Mouse (Mus musculus) natural killer cell, adult 2 months (primary cell): ENCODE measurements around the gene Krt4.
A peak's percentile ranks its signal among the peaks of the same experiment; 100 is the strongest.

ENCODE experiments used
- DNase-seq, 2 experiments: peaks; one replicate each; pipeline ENCODE4 v3.0.0; 2022; ENCODE audit warnings: low spot score in 2 of 2

The Krt4 gene

DNA sequence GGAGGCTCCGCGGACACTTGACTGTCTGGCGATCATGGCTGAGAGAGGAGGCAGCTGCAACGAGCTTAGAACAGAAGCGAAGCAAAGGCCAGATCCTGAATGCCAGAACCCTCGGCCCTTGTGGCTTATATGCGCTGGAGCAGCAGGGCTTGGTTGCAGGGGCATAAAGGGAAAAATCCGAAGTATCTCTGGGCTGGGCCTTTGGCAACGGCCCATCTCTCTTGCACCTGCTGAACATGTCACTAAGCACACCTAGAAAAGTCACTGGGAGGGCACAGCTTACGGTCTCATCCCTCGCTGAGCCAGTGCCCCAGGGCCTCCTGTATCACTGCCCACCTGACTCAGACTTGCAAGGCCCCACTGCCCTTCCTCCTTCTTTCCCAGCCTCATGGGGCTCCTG, at the start of gene Krt4:
Gene Krt4 (minus strand): TSS at position 101 of the 400 bp plus-strand sequence.
- no peak for DNase-seq

DNA sequence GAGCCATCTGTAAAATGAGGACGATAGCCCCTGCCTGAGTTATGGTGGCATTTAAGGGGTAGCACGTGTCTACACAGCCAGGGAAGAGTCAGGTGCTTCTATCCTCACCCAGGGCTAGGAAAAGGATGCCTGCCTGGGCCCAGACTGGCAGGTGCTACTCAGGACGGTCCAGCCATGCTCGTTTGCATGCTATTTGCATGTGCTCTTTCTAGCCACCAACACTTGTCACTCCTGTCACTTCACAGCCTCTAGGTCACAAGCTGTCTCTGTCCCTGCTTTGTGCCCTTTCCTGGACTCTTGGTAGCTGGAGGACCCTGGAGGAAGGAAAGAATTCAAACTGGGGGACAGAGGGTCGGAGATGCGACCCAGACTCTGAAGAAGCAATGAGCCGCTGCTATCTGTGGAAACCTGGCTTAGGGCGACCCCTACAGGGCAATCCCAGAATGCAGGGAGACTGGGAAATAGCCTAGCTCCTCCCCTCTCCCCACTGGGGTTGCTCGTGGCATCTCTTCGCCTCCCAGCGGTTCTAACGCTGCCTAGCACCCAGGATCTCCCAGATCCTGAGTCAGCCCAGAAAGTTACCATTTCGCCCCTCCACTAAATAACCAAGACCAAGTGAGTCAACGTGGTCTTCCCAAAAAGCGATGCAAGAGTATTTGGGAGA, 49.0 kb upstream of the Krt4 start:
- peak; percentile 87 to 88 for DNase-seq

DNA sequence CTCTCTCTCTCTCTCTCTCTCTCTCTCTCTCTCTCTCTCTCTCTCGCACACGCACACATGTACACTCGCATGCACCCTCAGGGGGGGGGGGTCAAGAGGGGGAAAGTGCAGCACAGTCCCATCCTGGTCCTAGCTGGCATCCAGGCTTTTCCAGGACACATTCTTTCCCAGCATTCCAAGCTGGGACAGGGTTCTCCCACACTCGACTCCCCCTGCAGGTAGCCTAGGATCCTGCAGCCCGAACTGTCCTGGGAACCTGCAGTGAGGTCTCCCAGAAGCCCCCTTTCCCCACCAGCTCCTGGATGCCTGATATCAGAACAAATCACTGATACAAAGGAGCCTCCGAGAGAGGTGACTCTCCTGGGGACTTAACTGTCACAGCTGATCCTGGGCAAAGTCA, 46.0 kb upstream of the Krt4 start:
- DNase-seq, result no peak

DNA sequence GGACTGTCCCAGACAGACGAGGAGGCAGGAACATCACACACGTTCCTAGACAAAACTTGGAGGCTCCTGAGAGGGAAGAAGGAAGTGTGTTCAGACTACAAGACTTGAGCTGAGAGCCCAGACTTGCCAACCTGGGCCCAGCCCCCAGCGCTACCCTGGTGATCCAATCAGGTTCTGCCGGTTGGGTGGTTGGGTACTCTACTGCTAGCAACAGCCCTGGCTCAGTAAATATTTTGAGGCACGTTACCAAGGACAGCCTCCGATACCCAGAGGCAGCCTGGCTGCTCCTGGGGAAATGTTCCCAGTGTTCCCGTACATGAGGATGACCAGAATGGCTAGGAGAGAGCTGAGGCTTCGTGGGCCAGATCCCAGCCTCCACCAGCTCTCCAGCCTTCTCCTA, 42.3 kb upstream of the Krt4 start:
- DNase-seq, result no peak

DNA sequence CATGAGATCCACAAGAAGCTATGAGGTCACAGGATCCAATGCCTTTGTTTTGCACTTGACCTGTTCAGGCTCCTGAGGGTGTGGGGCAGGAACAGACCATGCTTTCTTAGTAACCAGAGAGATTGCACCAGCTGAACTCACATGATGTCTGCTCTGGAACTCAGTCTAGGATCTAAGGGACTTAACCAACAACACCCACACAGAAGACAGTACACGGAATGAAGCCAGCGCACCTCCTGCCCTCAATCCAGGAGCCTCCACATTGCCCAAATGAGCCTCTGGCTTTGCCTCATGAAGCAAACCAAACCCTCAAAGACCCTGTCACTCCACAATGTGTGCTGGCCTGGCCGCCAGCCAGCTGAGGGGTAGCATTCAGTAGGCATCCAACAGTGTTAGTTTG, 34.4 kb upstream of the Krt4 start:
- DNase-seq, result no peak

DNA sequence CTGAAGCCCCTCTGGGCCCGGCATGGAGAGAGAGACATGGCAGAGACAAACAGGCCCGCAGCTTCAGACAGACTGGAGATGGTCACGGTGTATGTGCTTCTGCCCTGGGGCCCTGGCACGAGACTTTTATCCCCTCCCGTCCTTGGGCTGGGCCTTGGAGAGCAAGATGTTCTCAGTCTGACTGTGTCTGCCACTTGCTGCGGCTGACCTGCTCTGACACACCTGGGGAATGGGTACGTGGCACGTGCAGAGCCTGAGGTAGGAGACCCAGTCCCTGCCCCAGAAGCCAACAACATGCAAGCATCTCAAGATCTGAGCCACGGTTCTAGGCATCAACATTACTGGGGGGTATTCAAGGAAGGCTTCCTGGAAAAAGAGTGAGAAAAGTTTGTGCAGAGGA, 29.7 kb upstream of the Krt4 start, which contains the start of gene Krt78:
Gene Krt78 (minus strand): TSS at position 101 of the 400 bp plus-strand sequence.
- DNase-seq, result no peak

DNA sequence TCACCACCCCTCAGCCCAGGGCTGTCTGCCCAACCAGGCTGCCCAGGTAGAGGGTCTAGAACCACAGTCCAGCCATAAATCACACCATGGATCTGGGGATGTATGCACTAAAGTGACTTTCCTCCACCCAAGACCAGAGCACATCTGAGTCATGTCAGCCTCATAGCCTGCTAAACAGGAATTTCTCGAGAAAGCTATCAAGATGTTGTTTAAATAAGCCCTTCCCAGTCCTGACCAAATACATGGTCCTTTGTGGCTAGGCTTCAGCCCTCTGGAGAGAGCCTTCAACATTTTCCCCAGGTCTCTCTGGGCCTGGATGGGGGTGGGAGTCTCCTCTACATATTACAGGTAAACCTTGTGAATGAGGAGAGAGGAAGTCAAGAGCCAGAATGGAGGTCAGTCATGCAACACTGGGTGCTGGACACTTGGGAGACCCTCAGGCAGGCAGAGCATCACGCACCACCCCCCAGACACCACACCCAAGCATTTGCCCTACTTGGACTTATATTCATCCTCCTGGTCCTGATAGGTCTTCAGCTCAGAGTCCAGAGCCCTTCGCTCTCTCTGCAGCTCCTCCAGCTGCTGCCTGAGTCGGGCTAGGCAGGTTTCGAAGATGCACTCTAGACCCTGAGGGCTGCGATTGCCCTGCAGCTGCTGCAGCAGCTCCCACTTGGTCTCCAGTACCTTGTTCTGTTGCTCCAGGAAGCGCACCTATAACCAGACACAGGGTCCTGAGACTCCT, 28.4 kb upstream of the Krt4 start:
- DNase-seq, result no peak

DNA sequence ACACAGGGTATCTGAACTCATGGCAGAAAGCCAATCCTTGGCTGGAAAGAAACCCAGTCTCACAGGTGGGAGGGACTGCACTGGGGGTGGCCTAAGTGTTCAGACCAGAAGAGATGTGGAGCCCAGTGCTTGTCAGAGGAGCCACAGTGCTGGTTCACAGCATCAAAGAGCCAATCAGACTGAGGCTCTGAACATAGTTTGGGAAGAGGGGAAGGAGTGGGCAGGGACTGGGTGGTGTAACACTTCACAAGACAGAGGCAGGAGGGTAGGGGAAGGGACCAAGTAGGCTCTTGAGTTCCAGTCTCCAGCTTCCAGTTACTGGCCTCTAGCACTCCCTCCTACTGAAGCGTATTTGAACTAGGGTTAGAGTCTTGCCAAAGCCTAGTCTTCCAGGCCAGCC, 20.9 kb upstream of the Krt4 start:
- no peak for DNase-seq

DNA sequence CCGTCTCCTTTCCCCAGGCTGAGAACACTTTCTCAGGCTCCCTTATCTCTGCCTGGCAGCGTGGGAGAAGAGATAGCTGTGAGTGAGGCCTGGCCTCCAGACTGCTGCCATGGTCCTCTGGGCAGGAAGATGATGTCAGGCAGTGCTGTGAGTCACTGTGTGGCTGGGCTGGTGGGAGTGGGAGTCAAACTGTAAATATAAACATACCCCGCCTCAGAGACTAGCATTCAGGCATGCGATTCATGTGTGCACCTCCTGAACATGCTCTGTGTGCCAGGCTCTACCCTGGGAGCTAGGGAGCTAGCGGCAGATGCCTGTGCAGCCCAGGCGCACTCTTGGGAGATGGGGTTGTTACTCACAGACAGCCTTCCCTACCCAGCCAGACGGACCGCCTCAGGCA, 17.4 kb upstream of the Krt4 start:
- DNase-seq, result no peak

DNA sequence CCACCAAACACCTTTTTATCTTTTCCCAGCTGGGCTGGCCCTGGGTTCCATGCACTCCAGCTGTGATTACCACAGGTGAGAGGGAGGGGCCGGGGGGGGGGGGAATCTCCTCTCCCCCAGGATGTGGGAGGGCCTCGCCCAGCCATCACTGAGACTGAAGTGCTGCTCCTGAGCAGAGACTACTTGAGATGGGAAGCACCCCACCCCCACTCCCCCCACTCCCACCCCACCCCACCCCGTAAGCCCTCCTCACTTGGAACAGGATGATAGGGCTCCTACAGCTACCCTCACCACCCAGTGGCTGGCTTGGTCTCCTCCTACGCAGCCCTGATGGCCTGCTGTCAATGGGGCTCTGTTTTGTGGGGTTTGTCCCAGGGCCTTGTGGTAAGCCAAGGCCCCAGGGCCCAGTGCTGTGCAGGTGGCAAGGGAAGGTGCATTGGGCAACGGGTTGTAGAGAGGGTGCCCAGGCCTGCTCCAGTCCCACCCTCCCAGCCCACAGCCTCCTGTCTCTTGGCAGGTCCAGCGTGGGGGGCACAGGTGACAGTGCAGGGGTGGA, 15.8 kb upstream of the Krt4 start, which contains the start of gene Krt79:
Gene Krt79 (minus strand): TSS at position 51 of the 556 bp plus-strand sequence.
- DNase-seq, result no peak

DNA sequence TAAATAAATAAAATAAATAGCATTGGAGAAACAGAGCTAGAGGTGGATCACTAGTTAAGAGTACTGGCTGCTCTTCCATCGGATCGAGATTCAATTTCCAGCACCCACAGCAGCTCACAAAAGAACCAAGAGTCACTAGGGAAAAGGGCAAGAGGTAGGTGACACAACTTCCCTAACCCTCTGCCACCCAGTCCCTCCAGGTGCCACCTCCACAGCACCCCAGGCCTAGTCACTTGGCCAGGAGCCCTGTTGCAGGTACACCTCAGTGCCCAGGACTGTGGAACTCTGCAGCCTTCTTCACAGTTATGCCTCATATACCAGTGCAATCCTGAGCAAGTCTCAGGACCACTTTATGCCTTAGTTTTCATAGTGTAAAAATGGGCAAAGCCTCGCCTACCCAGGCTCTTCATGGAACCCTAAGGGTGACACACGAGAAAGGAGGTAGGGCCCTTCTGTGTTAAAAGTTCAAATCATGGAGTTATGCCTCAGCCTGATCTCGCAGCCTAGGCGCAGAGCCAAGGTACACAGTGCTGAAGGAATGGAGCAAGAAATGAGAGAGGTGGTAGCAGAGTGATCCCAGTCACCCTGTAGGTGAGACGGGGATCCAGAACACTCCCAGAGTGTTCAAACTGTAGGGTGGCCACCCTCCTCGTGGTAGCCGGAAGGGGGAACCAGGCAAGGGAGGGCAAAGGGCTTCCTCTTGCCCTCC, 14.2 kb upstream of the Krt4 start:
- DNase-seq, result no peak

DNA sequence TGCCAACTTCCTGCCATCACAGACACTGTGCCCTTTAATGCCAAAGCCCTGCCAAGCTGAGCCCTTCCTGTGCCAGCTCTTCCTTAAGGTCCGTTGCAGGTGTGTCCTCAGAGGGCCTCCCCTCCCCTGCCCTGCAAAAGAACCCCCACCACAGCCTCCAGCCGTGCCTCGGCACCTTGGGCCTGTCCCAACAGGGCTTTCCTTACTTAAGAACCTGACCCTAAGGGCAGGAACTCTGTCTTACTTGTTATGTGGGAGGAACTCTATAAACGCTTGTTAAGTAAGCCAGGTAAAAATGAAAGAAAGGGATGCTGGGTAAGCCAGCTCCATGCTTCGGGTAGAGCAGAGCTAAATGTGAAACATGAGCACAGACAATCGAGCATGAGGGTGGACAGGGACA, 8.5 kb upstream of the Krt4 start:
- DNase-seq, result no peak

DNA sequence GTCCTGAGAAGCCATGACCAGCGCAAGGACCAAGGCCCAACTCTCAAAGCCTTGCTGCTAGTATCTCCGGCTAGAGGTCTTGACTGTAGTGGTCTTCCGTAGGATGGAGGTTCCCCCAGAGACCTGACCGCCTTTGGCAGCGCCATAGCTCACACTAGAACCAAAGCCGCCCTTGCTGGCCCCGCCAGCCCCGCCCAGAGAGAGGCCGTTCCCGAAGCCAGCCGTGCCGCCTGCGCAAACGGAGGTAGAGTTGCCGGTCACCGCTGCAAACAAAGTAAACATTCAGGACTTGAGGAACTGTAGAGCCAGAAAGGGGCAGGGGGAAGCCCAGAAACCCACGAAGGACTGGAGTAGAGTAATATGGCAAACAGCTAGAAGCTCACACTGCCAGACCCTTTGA, 5.1 kb upstream of the Krt4 start:
- DNase-seq, result no peak

DNA sequence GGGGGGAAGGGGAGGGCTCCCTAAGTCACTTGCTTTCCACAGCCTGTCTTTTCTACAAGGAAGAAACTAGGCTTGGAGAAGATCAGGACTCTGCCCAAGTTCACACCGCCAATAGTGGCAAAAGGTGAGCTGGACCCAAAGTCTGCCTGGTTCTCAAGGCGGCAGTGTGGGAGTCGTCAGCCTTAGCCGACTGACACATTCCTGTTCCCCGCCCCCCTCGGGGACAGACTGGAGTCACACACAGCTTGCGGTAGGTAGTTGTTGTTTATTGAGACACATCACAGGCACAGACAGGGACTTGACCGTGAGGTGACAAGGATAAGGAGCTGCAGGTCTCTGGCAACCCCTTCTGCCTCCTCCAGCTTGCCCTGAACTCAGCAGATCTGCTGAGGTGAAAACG, 4.6 kb upstream of the Krt4 start:
- no peak for DNase-seq

DNA sequence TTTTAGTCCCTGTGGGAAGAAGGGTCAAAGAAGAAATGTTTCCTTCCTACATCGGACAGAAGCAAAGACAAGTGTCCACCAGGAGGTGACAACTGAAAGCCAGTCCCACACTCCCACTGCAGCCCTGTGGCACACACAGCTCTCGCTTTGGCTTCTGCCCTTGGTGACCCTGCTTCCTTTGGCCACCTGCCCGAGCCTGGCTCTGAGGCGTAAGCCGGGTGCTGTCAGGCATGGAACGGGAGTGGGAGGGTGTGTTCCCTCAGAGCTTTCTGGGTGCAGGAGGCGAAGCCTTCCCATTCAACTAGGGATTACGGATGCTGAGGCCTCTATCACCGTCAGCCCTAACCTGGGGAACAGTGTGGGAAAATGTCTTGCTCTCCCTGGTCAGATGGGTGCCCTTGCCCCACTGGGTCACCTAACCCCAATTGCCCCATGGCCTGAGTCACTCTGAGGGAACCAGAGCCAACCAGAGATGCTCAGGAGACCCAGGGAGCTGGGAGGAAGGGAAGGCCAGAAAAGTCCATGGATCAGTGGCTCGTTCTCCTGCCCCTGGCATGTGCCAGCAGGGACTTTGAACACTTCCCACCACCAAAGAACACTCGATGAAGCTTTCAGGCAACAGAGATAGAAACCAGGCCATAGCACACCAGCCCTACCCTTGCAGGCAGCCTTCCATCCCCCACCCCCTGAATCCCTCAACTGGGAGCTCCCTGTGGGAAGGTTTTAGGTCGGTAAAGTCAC, 3.0 kb upstream of the Krt4 start:
- DNase-seq, result no peak

DNA sequence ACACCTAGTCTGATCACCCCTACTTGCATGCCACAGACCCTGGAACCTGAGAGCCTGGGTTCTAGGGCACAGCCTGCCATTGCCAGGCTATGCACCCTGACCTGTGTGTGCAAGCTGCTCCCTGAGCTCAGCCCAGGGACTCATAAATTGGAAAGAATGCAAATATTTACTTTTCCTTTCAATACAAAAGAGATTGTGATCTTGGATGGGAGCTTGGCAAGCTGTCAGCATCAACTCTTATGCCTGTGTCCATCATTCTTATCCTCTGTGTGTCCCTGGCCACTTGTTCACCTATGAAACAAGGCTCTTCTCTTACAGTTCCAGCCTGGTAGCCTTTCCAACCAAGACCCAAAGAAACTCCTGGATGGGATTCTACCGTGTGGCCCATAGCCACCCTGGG, 506 bp upstream of the Krt4 start:
- no peak for DNase-seq

DNA sequence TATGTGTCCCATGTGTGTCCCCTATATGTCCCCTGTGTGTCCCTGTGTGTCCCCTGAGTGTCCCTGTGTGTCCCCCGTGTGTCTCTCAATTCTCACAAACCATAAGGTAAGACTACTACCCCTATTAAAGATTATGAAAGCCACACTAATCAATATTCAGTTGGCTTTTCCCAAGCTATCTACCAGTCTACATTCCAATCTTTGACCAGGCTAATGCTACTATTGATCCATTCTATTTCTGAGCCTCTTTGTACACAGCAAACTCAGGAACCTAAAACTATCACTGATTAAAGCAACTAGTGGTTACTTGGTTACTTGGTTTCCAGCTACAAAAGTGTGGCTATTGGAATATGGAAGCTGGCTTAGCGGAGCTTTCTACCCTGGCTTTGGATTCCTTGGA, 2.2 kb downstream of the Krt4 start:
- DNase-seq, result no peak

DNA sequence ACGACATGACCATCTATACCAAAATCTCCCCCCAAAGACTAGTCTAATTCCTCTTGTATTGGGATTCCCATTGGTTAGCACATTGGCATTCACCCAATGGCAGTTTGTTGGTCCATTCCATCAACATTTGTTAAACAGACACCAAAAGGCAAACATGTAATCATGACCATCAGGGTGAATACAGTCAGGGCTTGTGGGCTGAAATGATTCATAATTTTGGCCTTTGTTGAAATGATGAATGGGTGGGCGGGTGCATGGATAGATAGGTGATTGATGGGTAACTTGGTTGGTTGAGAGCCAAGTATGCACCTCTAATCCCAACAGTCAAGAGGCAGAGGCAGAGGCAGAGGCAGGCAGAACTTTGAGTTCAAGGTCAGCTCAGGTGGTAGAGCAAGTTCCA, 8.5 kb downstream of the Krt4 start:
- no peak for DNase-seq

DNA sequence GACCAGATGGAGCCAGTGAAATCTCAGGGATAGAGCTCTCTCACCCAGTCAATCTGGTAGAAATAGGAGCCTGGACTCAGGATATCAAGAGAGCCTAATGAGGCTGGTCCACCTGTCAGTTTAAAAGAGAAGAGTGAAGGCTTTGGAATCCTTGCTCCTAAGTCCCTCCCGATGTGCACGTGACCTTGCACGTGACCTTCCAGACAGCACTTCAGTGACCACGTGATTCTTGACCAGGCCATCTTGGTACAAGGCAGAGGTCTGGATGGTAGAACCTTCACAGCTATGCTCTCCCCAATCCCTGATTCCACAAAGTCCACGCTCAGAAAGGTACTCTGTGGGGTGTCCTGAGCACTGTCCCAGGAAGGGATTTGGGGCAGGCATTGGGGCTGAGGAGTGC, 19.7 kb downstream of the Krt4 start:
- DNase-seq, result no peak

DNA sequence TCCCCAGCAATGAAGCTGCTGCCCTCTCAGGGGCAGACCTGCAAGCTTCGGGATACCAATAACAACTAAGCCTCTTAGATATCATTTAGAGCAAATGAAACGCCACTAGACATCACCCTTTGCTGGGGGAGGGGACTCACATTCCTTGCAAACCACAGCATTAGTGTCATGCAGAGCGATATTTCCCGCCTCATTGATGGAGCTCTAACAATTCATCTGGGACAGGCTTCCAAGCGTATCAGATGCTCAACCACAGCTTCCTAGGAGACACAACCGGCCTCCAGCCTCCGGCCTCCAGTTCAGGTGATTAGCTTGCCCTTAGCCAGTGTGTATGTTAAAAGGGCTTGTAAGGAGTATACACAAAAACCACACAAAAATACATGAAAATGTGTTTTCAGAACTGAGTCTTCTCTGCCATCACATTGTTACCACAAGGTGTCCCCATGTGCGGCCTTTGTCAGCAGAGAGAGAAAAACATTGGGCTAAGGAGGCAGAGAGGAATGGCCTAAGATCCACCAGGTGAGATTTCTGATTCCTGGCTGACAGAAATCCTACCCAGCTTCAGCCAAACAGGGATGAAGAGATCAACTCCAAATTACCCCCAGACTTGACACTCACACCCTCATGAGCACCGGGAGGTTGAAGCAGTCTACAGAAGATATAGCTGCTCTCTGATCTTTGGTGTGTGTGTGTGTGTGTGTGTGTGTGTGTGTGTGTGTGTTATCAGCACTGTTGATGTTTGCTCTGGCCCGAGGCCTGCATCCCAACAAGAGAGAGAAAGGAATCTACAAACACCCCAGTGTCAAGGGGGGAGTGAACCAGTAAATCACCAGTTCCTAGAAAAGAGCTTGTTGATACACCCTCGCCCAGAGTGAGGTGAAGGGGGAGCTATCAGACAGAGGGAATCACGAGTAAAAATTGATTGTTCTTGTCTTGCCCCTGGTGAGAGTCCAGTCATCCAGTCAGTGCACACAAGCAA, 22.1 kb downstream of the Krt4 start:
- DNase-seq, result no peak

DNA sequence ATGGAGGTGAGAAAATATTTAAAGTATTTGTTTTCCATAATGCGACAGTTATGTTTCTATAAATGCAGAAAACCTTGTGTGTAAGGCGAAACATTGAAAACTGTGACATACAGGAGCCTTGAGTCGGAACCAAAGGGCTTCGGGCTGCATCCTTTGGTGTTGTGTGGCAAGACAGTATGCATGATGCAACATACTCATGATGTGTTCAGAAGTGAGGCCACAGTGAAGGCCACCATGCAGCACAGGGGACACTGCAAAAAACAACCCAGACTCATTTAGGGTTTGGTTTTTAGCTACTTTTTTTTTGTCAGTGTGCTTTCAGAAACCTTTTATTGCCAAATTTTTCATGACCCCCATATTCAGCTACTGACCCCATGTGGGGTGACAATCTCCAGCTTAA, 29.3 kb downstream of the Krt4 start:
- DNase-seq, result no peak
